Mouse (Mus musculus) lung, adult 2 months (tissue): ENCODE measurements at regions not wholly inside any gene's neighbourhood (a gene's known extent, or its start where the extent isn't known, plus 50 kb on each side); places are given as distances from the start of the nearest gene placed in this dataset.

Experiments used
- DNase-seq: peaks from one replicate; pipeline ENCODE4 v3.0.0; 2022
- H3K4me1 ChIP-seq: fragments of 200-500 bp; 2 replicates; pipeline ENCODE4 v1.6.1; 2011; ENCODE audit warnings: low read length; ENCODE audit not compliant: control insufficient read depth, insufficient read depth
- H3K4me3 ChIP-seq: fragments of 200-500 bp; replicated peaks from 2 replicates; pipeline ENCODE3; 2011; ENCODE audit warnings: low read depth, mild to moderate bottlenecking, control low read depth, low read length; ENCODE audit errors: extremely low read depth
- CTCF ChIP-seq: fragments of 200-500 bp; IDR thresholded peaks from 2 replicates; pipeline ENCODE4 v1.5.1; 2011; ENCODE audit warnings: mild to moderate bottlenecking, low read length, control low read depth; ENCODE audit not compliant: insufficient read depth
- POLR2A ChIP-seq: fragments of 200-500 bp; IDR thresholded peaks from 2 replicates; pipeline ENCODE4 v1.6.1; 2011; ENCODE audit warnings: low read depth, mild to moderate bottlenecking, control low read depth, low read length, borderline replicate concordance; ENCODE audit errors: extremely low read depth
- WGBS: fragments of 180-500 bp; shearing (Covaris S2); methylation state at CpG from one replicate; pipeline ENCODE4 v1.1.7; 2018; 5-methylcytosine and 5-hydroxymethylcytosine counted together

DNA sequence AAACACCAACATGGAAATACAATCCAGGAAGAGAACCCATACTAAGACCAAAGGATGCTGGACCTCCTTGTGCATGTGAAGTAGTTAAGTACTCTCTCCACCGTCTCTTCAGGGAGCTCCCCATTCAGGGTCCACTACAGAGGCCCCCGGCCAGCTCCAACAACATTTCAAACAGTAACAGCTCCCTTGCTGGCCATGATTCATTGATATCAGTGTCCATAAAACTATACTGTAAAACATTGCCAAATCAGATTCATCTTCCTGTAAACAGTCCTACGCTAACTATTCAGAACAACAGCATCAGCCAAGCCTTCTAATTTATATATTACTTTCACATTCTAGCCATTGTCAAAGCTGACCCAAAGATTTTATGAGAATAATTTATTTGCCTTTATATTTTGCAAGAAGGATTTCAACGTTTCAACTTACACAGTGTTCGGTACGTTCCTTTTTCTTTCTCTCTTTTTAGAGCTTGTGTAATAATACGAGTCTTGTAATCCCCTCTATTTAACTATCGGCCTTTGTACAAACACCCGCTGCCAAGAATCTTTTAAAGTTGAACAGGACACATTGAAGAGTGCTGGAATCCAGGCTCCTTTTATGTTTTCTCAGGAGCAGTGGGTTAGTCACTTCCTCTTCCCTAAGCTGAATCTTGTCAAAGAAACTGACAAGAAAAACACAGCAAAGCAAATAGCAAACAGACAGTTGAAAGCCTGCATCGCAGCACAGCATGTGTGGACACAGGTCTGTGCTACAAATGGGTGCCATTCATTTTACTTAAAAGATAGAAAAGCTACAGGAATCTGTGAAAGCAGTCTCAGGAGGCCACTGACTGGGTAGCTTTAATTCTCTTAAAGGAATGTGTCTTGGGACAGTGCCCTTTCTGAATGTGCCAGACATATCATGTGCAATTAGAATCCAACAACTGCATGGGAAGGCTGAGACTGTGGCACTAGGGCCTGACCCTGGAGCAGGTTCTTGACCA is 531.4 kb upstream of the Adamts16 start:
- WGBS: 17% methylated on average over 10 of the region's 10 CpGs
- H3K4me1 ChIP-seq: no peaks in the 10 kb centered on the region; the same call in 1 of the 2 replicates
- no peak overlapping the region for H3K4me3 ChIP-seq
- TF ChIP-seq CTCF: no peak
- TF ChIP-seq POLR2A: no peak
- no peak for DNase-seq

DNA sequence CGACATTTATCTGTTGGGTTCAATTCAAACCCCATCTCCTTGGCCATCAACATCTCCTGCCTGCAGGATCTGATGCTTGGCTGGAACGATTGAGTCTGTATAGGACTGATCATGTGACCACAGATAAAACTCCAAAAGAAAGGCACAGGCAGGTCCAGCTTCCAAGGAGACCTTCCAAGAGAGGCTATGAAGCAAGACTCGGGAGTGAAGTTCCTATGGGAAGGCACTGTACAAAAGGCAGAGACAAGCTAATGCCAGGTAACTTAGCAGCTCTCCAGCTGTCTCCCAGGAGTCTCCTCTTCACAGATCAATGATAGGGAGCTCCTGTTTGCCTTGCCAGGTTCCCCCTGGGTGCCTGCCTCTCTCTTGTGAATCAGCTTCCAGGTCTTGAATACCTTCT is 528.2 kb upstream of the Adamts16 start:
- TF ChIP-seq POLR2A (no peak), CTCF (no peak)
- no peak for DNase-seq
- H3K4me3 ChIP-seq: no peak overlapping the region
- 72% methylated on average over 3 of the region's 3 CpGs for WGBS
- H3K4me1 ChIP-seq: no peaks in the 10 kb centered on the region; the same call in 1 of the 2 replicates

DNA sequence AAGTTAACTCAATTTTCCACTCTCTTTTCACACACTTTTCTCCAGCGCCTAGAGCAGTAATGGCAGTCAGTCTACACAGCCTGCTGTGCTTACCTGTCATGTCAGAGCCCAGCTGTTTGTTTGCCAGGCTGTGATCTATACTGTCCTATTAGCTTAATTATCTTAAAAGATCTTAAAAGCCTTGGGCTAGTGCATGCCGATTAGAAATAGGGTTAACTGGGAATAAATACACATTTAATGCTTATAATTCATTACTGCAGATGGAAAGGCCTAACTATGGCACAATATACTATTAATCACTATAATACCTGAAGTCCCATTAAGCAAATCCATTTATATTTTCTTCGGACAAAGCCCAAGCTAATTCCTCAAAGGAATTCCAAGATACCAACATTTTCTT is 523.6 kb upstream of the Adamts16 start:
- 78% methylated on average over 3 of the region's 3 CpGs for WGBS
- DNase-seq: no peak
- TF ChIP-seq CTCF (no peak), POLR2A (no peak)
- Histone ChIP-seq H3K4me3 (no peak overlapping the region), H3K4me1 (no peaks in the 10 kb centered on the region)

DNA sequence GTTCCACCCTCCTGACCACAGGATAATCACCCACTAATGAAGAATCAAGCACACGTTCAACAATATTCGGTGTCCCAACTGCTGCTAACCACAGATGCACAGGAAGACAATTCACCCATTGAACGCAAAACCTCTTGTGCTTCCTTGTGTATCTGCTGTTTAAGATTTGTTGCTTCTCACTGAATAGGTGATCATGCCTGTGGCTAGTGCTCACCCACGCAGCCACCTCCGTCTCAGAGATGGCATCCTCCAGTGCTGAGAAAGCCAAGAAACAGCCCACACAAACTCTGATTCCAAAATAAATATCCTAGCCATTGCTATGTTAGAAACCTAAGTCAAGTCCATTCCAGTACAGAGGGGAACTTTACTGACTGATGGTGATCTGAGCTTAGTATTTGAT is 520.7 kb upstream of the Adamts16 start:
- DNase-seq: no peak
- TF ChIP-seq POLR2A (no peak), CTCF (no peak)
- H3K4me1 ChIP-seq: no peaks in the 10 kb centered on the region
- no peak overlapping the region for H3K4me3 ChIP-seq
- WGBS: 78% methylated on average over 5 of the region's 5 CpGs

DNA sequence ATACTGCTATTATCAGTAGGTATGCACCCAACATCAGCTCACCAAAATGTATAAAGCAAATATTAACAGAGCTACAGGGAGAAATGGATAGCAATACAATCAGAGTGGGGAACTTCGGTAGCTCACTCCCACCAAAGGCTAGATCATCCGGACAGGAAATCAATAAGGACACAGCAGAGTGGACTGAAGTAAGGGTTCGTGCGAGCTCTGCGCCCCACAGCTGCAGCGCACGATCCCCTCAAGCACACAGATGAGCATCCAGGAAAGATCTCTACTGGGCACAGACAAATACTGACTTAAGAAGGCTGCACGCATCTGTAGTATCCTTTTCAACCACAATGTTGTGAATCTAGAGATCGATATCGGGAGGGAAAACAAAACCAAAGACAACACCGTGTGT is 517.5 kb upstream of the Adamts16 start:
- TF ChIP-seq CTCF: no peak
- no peak for TF ChIP-seq POLR2A
- 72% methylated on average over 11 of the region's 11 CpGs for WGBS
- H3K4me3 ChIP-seq: no peak overlapping the region
- DNase-seq: no peak
- H3K4me1 ChIP-seq: no peaks in the 10 kb centered on the region

DNA sequence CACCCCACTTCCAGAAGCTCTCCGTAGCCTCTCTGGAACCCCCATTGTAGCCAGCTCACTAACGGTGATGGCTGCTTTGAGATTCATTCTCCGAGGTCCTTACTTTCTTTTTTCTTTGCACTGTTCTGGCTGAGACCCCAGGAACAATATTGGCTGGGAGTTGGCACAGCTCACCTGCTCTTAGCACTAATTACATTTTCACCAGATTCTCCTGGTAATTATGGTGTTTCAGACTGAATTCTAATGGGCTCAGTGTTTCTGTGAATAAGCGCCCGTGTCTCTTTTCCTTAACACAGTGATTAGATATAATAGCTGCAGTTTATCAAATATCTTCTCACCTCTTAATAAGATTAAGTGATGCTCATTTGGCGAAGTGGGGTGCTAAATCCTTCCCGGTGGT is 509.2 kb upstream of the Adamts16 start:
- DNase-seq: no peak
- no peak for TF ChIP-seq POLR2A
- WGBS: 87% methylated on average over 7 of the region's 7 CpGs
- no peak overlapping the region for H3K4me3 ChIP-seq
- no peaks in the 10 kb centered on the region for H3K4me1 ChIP-seq

DNA sequence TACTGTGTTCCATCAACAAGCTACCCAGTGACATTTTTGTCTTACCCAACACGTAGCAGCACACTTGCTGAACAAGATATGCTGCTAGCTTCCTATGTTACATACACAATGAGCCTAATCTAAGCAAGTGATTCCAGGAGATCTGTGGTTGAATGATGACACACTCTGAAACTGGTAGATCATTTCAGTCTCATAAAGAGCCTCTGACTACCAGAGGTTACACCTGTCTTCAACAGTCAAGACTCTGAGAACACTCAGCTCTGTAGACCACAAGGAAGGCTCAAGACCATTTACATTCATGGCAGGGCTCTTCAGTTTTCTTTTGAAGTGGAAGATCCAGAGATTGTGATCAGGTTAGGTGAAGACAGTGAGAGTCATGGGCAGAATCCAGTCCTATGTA is 501.3 kb upstream of the Adamts16 start:
- WGBS: 71% methylated on average over 1 of the region's 1 CpGs
- TF ChIP-seq POLR2A: no peak
- no peak for DNase-seq
- Histone ChIP-seq H3K4me1 (no peaks in the 10 kb centered on the region), H3K4me3 (no peak overlapping the region)

DNA sequence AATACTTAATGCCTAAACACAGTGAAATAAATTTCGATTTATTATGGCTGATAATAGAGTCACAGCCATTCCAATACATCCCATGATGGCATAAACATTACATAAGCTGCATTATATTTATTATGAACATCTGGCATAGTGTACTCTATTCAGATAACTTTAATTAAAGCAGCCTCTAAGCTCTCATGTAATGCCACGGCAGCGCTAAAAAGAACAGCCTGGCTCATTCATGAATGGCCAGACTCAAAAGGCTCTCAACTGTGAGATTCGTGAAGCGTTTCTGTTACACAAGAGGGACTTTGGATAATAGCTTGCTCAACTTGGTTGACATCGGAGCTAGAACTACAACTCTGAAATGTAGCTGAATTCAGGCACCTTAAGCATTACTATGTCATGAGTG is 497.1 kb upstream of the Adamts16 start:
- no peak for DNase-seq
- WGBS: 69% methylated on average over 6 of the region's 6 CpGs
- Histone ChIP-seq H3K4me3 (no peak overlapping the region), H3K4me1 (no peaks in the 10 kb centered on the region)
- TF ChIP-seq POLR2A: no peak
- TF ChIP-seq CTCF: no peak

DNA sequence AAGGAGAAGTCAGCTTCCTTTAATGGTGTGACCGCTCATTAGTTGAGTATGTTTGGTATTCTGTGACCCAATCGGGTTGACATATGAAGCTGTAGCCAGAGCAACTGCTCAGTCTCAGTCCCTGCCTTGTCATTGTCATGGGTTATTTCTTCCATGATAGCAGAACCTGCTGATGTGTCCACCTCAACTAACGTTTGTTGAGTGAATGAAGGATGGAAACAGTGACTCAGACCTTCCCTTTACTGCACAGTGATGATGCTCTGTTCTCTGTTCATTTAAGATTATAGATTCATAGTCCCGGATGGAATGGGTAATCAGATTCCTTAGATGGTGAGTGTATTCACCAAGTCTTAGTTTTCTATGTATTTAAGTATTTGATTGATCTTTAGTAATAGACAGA is 493.3 kb upstream of the Adamts16 start:
- no peak for DNase-seq
- no peaks in the 10 kb centered on the region for H3K4me1 ChIP-seq
- H3K4me3 ChIP-seq: no peak overlapping the region
- TF ChIP-seq CTCF: no peak
- no peak for TF ChIP-seq POLR2A
- WGBS: 75% methylated on average over 4 of the region's 4 CpGs

DNA sequence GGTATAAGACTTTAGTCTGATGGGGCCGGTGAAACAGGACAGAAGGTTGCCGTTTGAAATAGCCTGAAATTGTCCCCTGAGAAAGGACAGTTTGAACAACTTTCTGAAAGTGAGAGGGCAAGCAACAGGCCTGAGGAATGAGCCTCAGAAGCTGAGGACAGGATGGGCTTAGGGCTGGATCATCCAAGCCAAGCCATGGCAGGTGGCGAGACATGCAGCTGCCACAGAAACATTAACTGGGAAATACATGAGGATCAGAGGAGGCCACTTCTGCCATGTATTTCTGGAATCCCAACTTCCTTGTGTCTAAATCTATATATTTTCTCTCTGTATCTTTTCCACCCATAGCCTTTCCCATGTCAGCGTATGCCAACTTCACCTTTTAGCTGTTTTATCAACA is 491.5 kb upstream of the Adamts16 start:
- TF ChIP-seq POLR2A: no peak
- no peak for TF ChIP-seq CTCF
- WGBS: 84% methylated on average over 4 of the region's 4 CpGs
- H3K4me3 ChIP-seq: no peak overlapping the region

More for the DNA sequence above, 491.5 kb upstream of the Adamts16 start:
- H3K4me1 ChIP-seq: no peaks in the 10 kb centered on the region
- no peak for DNase-seq
